Mouse (Mus musculus): Measurements from ENCODE around the gene Efna1.

Efna1 gene

GRCm38 (mm10) chr3:89247466-89247865 is 33.5 kb downstream of the Efna1 start:
- in situ Hi-C loops (cut with MboI; ENCODE audit: unreplicated experiment in 2 of 2) = loop anchor here (5.0 to 10.0 kb wide), 4 partner anchors 35 to 527 kb away; partner anchors contain the start of genes Efna1 (in 2 of the 2) and Ube2q1 (in 1 of the 2)

- in situ Hi-C loops (cut with MboI; ENCODE audit: unreplicated experiment in 2 of 2) = loop anchor here (5.0 to 10.0 kb wide), 4 partner anchors 36 to 528 kb away; partner anchors contain the start of genes Efna1 (in 2 of the 2) and Ube2q1 (in 1 of the 2)
These were observed 34.5 kb downstream of the Efna1 start, which contains the start of gene Trim46 for GRCm38 (mm10) chr3:89246261-89247100. TSS of gene Trim46 (minus strand) at chr3:89246309.

GRCm38 (mm10) chr3:89245688-89246171 is 35.2 kb downstream of the Efna1 start, which contains the start of gene Krtcap2:
TSS of gene Krtcap2 (plus strand) at chr3:89245966.
- in situ Hi-C loops (cut with MboI; ENCODE audit: unreplicated experiment in 2 of 2) = loop anchor here (5.0 to 10.0 kb wide), 4 partner anchors 37 to 529 kb away; partner anchors contain the start of genes Efna1 (in 2 of the 2) and Ube2q1 (in 1 of the 2)

- in situ Hi-C loops (cut with MboI; ENCODE audit: unreplicated experiment in 2 of 2) = loop anchor here (5.0 to 10.0 kb wide), 4 partner anchors 37 to 530 kb away; partner anchors contain the start of genes Efna1 (in 2 of the 2) and Ube2q1 (in 1 of the 2)
These were observed 35.8 kb downstream of the Efna1 start for GRCm38 (mm10) chr3:89244982-89245687.

- in situ Hi-C loops (cut with MboI; ENCODE audit: unreplicated experiment in 2 of 2) = loop anchor here in 1 of 2 experiments (10.0 kb wide), 2 partner anchors 240 to 530 kb away; partner anchors contain the start of gene Ube2q1
These were observed 36.6 kb downstream of the Efna1 start for GRCm38 (mm10) chr3:89244158-89244981.

GRCm38 (mm10) chr3:89243609-89244008 is 37.3 kb downstream of the Efna1 start:
- in situ Hi-C loops (cut with MboI; ENCODE audit: unreplicated experiment in 2 of 2) = loop anchor here in 1 of 2 experiments (10.0 kb wide), 2 partner anchors 241 to 531 kb away; partner anchors contain the start of gene Ube2q1

GRCm38 (mm10) chr3:89242331-89242895 is 38.5 kb downstream of the Efna1 start:
- in situ Hi-C loops (cut with MboI; ENCODE audit: unreplicated experiment in 2 of 2) = loop anchor here in 1 of 2 experiments (10.0 kb wide), 2 partner anchors 242 to 532 kb away; partner anchors contain the start of gene Ube2q1

GRCm38 (mm10) chr3:89238494-89238893 is 42.4 kb downstream of the Efna1 start:
- in situ Hi-C loops (cut with MboI; ENCODE audit: unreplicated experiment in 2 of 2) = no loop called here

GRCm38 (mm10) chr3:89237682-89238081 is 43.3 kb downstream of the Efna1 start:
- in situ Hi-C loops (cut with MboI; ENCODE audit: unreplicated experiment in 2 of 2) = no loop called here

GRCm38 (mm10) chr3:89236516-89236915 is 44.4 kb downstream of the Efna1 start:
- in situ Hi-C loops (cut with MboI; ENCODE audit: unreplicated experiment in 2 of 2) = no loop called here

GRCm38 (mm10) chr3:89233562-89234110 is 47.3 kb downstream of the Efna1 start:
- in situ Hi-C loops (cut with MboI; ENCODE audit: unreplicated experiment in 2 of 2) = no loop called here

- in situ Hi-C loops (cut with MboI; ENCODE audit: unreplicated experiment in 2 of 2) = no loop called here
These were observed 48.3 kb downstream of the Efna1 start for GRCm38 (mm10) chr3:89232614-89233013.

- in situ Hi-C loops (cut with MboI; ENCODE audit: unreplicated experiment in 2 of 2) = no loop called here
These were observed 49.1 kb downstream of the Efna1 start for GRCm38 (mm10) chr3:89231772-89232275.

- in situ Hi-C loops (cut with MboI; ENCODE audit: unreplicated experiment in 2 of 2) = no loop called here
These were observed 49.6 kb downstream of the Efna1 start for GRCm38 (mm10) chr3:89231345-89231744.

- in situ Hi-C loops (cut with MboI; ENCODE audit: unreplicated experiment in 2 of 2) = no loop called here
These were observed 50.4 kb downstream of the Efna1 start for GRCm38 (mm10) chr3:89230561-89230960.

GRCm38 (mm10) chr3:89229276-89229675 is 51.7 kb downstream of the Efna1 start:
- in situ Hi-C loops (cut with MboI; ENCODE audit: unreplicated experiment in 2 of 2) = loop anchor here in 1 of 2 experiments (10.0 kb wide), 1 partner anchor 284 kb away; no protein-coding TSS in a partner anchor

- in situ Hi-C loops (cut with MboI; ENCODE audit: unreplicated experiment in 2 of 2) = loop anchor here in 1 of 2 experiments (10.0 kb wide), 1 partner anchor 284 kb away; no protein-coding TSS in a partner anchor
These were observed 52.1 kb downstream of the Efna1 start, which contains the start of gene Muc1 for GRCm38 (mm10) chr3:89228836-89229235. TSS of gene Muc1 (plus strand) at chr3:89229057.

GRCm38 (mm10) chr3:89228180-89228549 is 52.8 kb downstream of the Efna1 start:
- in situ Hi-C loops (cut with MboI; ENCODE audit: unreplicated experiment in 2 of 2) = loop anchor here in 1 of 2 experiments (10.0 kb wide), 1 partner anchor 283 kb away; no protein-coding TSS in a partner anchor

Measured in v-Abl transformed pro-B cells (cell line).